Mouse (Mus musculus): ENCODE results near the gene Zswim1. TPM values are rescaled to one million over a fixed set of nuclear protein-coding genes. Genes with fewer than 3 reads are reported as not detected.

The Zswim1 gene
- polyA plus RNA-seq, 1 experiment from 2014 or later: 20.4 TPM

- WGBS: 73% methylated on average over 8 of the region's 8 CpGs
- H3K4me3 ChIP-seq (ENCODE audit: low read depth, low read length): no peak within 1 kb of the TSS
- no peaks in the 10 kb centered on the region for H3K27me3 ChIP-seq (ENCODE audit: control insufficient read depth, insufficient read depth, low read length)
- no peaks in the 10 kb centered on the region; the same call in 1 of the 2 replicates for H3K9me3 ChIP-seq (replicated peaks; ENCODE audit: control insufficient read depth, low read length)
- H3K4me1 ChIP-seq (ENCODE audit: control insufficient read depth, insufficient read depth, low read length): no peaks in the 10 kb centered on the region
- ATAC-seq (replicated peaks; ENCODE audit: insufficient number of reproducible peaks, low FRiP score, low TSS enrichment, low read depth) (no peak), DNase-seq (ENCODE audit: low spot score) (no peak)
- H3K9ac ChIP-seq (replicated peaks; ENCODE audit: low read length): no peak within 1 kb of the TSS
- no peaks in the 10 kb centered on the region for H3K36me3 ChIP-seq (replicated peaks; ENCODE audit: control insufficient read depth, insufficient read depth, low read depth, low read length)
- no peak within 1 kb of the TSS for H3K4me2 ChIP-seq (ENCODE audit: low read depth, low read length)
- H3K27ac ChIP-seq (replicated peaks; ENCODE audit: low read depth, low read length): no peak within 1 kb of the TSS
These were observed 42.9 kb upstream of the Zswim1 start, which contains the start of gene Tnnc2 for GRCm38 (mm10) chr2:164779481-164780086. Tnnc2 (minus strand) TSS chr2:164779967.

DNA sequence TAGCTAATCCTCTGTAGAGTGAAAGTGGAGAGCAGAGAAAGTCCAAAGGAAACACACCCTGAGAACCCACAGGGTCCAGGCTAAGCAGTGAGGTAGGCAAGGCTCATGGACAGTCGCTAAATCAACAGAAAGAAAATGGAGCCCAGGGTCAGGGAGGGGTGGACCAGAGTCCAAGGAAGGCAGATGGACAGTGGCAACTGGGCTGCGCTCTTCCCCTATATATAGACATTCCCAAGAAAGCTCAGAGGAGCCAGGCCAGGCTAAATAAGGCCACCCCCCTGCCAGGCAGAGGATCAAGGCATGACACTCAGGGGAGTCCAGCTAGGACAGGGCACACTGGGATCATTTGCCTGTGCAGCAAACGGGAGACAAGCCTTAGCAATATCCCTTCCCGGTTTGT is 40.6 kb upstream of the Zswim1 start:
- Histone ChIP-seq H3K27me3 (ENCODE audit: control insufficient read depth, insufficient read depth, low read length) (no peaks in the 10 kb centered on the region), H3K4me1 (ENCODE audit: control insufficient read depth, insufficient read depth, low read length) (no peaks in the 10 kb centered on the region), H3K9me3 (replicated peaks; ENCODE audit: control insufficient read depth, low read length) (no peaks in the 10 kb centered on the region), H3K4me2 (ENCODE audit: low read depth, low read length) (no peak overlapping the region), H3K9ac (replicated peaks; ENCODE audit: low read length) (no peak overlapping the region), H3K27ac (replicated peaks; ENCODE audit: low read depth, low read length) (no peak overlapping the region), H3K4me3 (ENCODE audit: low read depth, low read length) (no peak overlapping the region), H3K36me3 (replicated peaks; ENCODE audit: control insufficient read depth, insufficient read depth, low read depth, low read length) (no peaks in the 10 kb centered on the region)
- no peak for DNase-seq (ENCODE audit: low spot score)
- no peak for ATAC-seq (replicated peaks; ENCODE audit: insufficient number of reproducible peaks, low FRiP score, low TSS enrichment, low read depth)
- 69% methylated on average over 4 of the region's 4 CpGs for WGBS

GRCm38 (mm10) chr2:164783926-164784581 is 38.4 kb upstream of the Zswim1 start:
- ATAC-seq (replicated peaks; ENCODE audit: insufficient number of reproducible peaks, low FRiP score, low TSS enrichment, low read depth) (no peak), DNase-seq (ENCODE audit: low spot score) (peak; percentile 30)
- Histone ChIP-seq H3K9me3 (replicated peaks; ENCODE audit: control insufficient read depth, low read length) (no peaks in the 10 kb centered on the region), H3K27me3 (ENCODE audit: control insufficient read depth, insufficient read depth, low read length) (no peaks in the 10 kb centered on the region), H3K4me1 (ENCODE audit: control insufficient read depth, insufficient read depth, low read length) (no peaks in the 10 kb centered on the region), H3K4me2 (ENCODE audit: low read depth, low read length) (no peak overlapping the region), H3K9ac (replicated peaks; ENCODE audit: low read length) (no peak overlapping the region), H3K36me3 (replicated peaks; ENCODE audit: control insufficient read depth, insufficient read depth, low read depth, low read length) (no peaks in the 10 kb centered on the region), H3K27ac (replicated peaks; ENCODE audit: low read depth, low read length) (no peak overlapping the region), H3K4me3 (ENCODE audit: low read depth, low read length) (no peak overlapping the region)
- WGBS: 75% methylated on average over 7 of the region's 7 CpGs

- H3K9ac ChIP-seq (replicated peaks; ENCODE audit: low read length): peak overlapping the region; percentile 75
- ATAC-seq (replicated peaks; ENCODE audit: insufficient number of reproducible peaks, low FRiP score, low TSS enrichment, low read depth): no peak
- no peaks in the 10 kb centered on the region for H3K36me3 ChIP-seq (replicated peaks; ENCODE audit: control insufficient read depth, insufficient read depth, low read depth, low read length)
- 21% methylated on average over 7 of the region's 7 CpGs for WGBS
- no peak overlapping the region for H3K27ac ChIP-seq (replicated peaks; ENCODE audit: low read depth, low read length)
- peak overlapping the region; percentile 98 for H3K4me2 ChIP-seq (ENCODE audit: low read depth, low read length)
- peak overlapping the region; percentile 66 for H3K4me3 ChIP-seq (ENCODE audit: low read depth, low read length)
- no peaks in the 10 kb centered on the region for H3K27me3 ChIP-seq (ENCODE audit: control insufficient read depth, insufficient read depth, low read length)
- DNase-seq (ENCODE audit: low spot score): no peak
- no peaks in the 10 kb centered on the region for H3K4me1 ChIP-seq (ENCODE audit: control insufficient read depth, insufficient read depth, low read length)
- no peaks in the 10 kb centered on the region for H3K9me3 ChIP-seq (replicated peaks; ENCODE audit: control insufficient read depth, low read length)
These were observed 37.5 kb upstream of the Zswim1 start for GRCm38 (mm10) chr2:164784869-164785420.

GRCm38 (mm10) chr2:164785481-164786387 is 36.8 kb upstream of the Zswim1 start, which contains the start of gene Snx21:
Snx21 (plus strand) TSS chr2:164785823.
- under 1% methylated on average over 74 of the region's 89 CpGs for WGBS
- Histone ChIP-seq H3K9me3 (replicated peaks; ENCODE audit: control insufficient read depth, low read length) (no peaks in the 10 kb centered on the region), H3K27ac (replicated peaks; ENCODE audit: low read depth, low read length) (no peak within 1 kb of the TSS), H3K4me1 (ENCODE audit: control insufficient read depth, insufficient read depth, low read length) (no peaks in the 10 kb centered on the region), H3K36me3 (replicated peaks; ENCODE audit: control insufficient read depth, insufficient read depth, low read depth, low read length) (no peaks in the 10 kb centered on the region), H3K9ac (replicated peaks; ENCODE audit: low read length) (peak within 1 kb of the TSS; percentile 75), H3K4me3 (ENCODE audit: low read depth, low read length) (peak within 1 kb of the TSS; percentile 66), H3K4me2 (ENCODE audit: low read depth, low read length) (peak within 1 kb of the TSS; percentile 98), H3K27me3 (ENCODE audit: control insufficient read depth, insufficient read depth, low read length) (no peaks in the 10 kb centered on the region)
- ATAC-seq (replicated peaks; ENCODE audit: insufficient number of reproducible peaks, low FRiP score, low TSS enrichment, low read depth) (peak; percentile 83), DNase-seq (ENCODE audit: low spot score) (peak; percentile 91)

DNA sequence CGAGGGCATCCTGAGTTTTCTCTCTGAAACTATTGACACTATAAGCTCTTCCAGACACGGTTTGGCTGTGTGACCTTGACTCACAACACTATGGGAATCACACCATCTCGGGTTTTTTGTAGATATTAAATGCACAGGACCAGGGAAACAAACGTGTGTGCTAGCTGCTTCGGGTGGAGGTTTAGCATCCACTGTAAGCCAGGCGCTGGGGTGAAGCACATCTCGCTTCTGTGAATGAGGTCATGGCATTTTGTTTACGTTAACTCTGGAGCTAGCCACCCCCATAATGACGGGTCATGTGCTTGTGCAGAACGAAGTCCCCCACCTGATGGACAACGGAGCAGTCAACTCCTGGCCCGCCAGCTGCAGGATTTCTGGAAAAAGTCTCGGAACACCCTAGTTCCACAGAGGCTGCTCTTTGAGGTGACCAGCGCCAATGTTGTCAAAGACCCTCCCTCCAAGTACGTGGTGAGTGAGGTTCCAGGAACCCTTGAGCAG is 36.0 kb upstream of the Zswim1 start:
- no peak for ATAC-seq (replicated peaks; ENCODE audit: insufficient number of reproducible peaks, low FRiP score, low TSS enrichment, low read depth)
- H3K36me3 ChIP-seq (replicated peaks; ENCODE audit: control insufficient read depth, insufficient read depth, low read depth, low read length): no peaks in the 10 kb centered on the region
- no peak overlapping the region for H3K27ac ChIP-seq (replicated peaks; ENCODE audit: low read depth, low read length)
- WGBS: 7% methylated on average over 15 of the region's 15 CpGs
- H3K4me1 ChIP-seq (ENCODE audit: control insufficient read depth, insufficient read depth, low read length): no peaks in the 10 kb centered on the region
- H3K9ac ChIP-seq (replicated peaks; ENCODE audit: low read length): peak overlapping the region; percentile 75
- H3K4me3 ChIP-seq (ENCODE audit: low read depth, low read length): peak overlapping the region; percentile 66
- peak overlapping the region; percentile 98 for H3K4me2 ChIP-seq (ENCODE audit: low read depth, low read length)
- peak; percentile 26 for DNase-seq (ENCODE audit: low spot score)
- no peaks in the 10 kb centered on the region for H3K9me3 ChIP-seq (replicated peaks; ENCODE audit: control insufficient read depth, low read length)
- H3K27me3 ChIP-seq (ENCODE audit: control insufficient read depth, insufficient read depth, low read length): no peaks in the 10 kb centered on the region

DNA sequence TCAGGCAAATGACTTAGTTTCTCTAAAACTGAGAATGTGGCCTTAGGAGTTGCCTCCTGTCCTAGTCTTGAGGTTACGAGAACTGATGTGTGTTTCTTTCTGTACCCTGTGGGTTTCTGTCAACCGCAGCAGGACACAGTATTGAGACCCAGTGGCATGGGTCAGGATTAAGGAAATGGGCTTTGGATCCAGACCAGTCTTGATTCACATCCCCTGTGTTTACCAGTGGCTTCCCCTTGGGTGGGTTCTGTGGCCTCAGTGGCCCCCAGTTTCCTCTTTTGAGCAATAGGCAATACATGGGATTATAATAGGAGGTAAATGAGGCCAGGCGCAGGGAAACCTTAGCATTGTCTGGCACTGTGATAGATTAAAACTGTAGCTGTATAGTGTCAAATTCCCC is 35.5 kb upstream of the Zswim1 start:
- Histone ChIP-seq H3K4me1 (ENCODE audit: control insufficient read depth, insufficient read depth, low read length) (no peaks in the 10 kb centered on the region), H3K27ac (replicated peaks; ENCODE audit: low read depth, low read length) (no peak overlapping the region), H3K4me3 (ENCODE audit: low read depth, low read length) (no peak overlapping the region), H3K36me3 (replicated peaks; ENCODE audit: control insufficient read depth, insufficient read depth, low read depth, low read length) (no peaks in the 10 kb centered on the region; the same call in 1 of the 2 replicates), H3K9ac (replicated peaks; ENCODE audit: low read length) (no peak overlapping the region), H3K4me2 (ENCODE audit: low read depth, low read length) (no peak overlapping the region; the same call in 1 of the 2 replicates), H3K9me3 (replicated peaks; ENCODE audit: control insufficient read depth, low read length) (no peaks in the 10 kb centered on the region), H3K27me3 (ENCODE audit: control insufficient read depth, insufficient read depth, low read length) (no peaks in the 10 kb centered on the region)
- 77% methylated on average over 3 of the region's 3 CpGs for WGBS
- ATAC-seq (replicated peaks; ENCODE audit: insufficient number of reproducible peaks, low FRiP score, low TSS enrichment, low read depth): no peak
- no peak for DNase-seq (ENCODE audit: low spot score)

All from embryonic facial prominence, embryonic 11.5 days (tissue).